Mouse (Mus musculus) fat pad, adult 2 months (tissue): ENCODE results near the gene Vmn2r4.
"Not testable (repeated sequence)": the region's sequence is repeated elsewhere in the genome, so short reads cannot be mapped to it uniquely, and the experiment has no call there.

ENCODE experiments used
- DNase-seq: peaks from one replicate; pipeline ENCODE4 v3.0.0-alpha.2; 2011; ENCODE audit warnings: low read depth, low spot score; ENCODE audit errors: extremely low read depth

The Vmn2r4 gene

GRCm38 (mm10) chr3:64415268-64415667, at the start of gene Vmn2r4:
Vmn2r4 (minus strand) TSS chr3:64415368.
- not testable (repeated sequence) for DNase-seq

GRCm38 (mm10) chr3:64434261-64434660, 19.1 kb upstream of the Vmn2r4 start:
- not testable (repeated sequence) for DNase-seq

- not testable (repeated sequence) for DNase-seq
Measured at GRCm38 (mm10) chr3:64428117-64428798, 13.1 kb upstream of the Vmn2r4 start.

- not testable (repeated sequence) for DNase-seq
Measured at GRCm38 (mm10) chr3:64422141-64422540, 7.0 kb upstream of the Vmn2r4 start.

- not testable (repeated sequence) for DNase-seq
Measured at GRCm38 (mm10) chr3:64417477-64417876, 2.3 kb upstream of the Vmn2r4 start.

- DNase-seq = not testable (repeated sequence)
Measured at GRCm38 (mm10) chr3:64414253-64414652, 915 bp downstream of the Vmn2r4 start.

- no peak for DNase-seq
Measured at GRCm38 (mm10) chr3:64359286-64360035, 55.7 kb downstream of the Vmn2r4 start.
